Comparison of ENCODE assay signal across 17 mouse cellular contexts in genomic region chr2:46245717-46246116, GRCm38 (mm10).
DNase-seq lines count a peak whose midpoint lies in the region; ATAC-seq and TF ChIP-seq lines count a peak whose summit lies in the region.
"Had no signal": no experiment of that assay in that cellular context is flagged by ENCODE, and none has a peak within 500 bp of the region (broad histone marks: within the 10 kb centered on the region; RNA-seq: fewer than 3 reads in every experiment).

No protein-coding gene starts in this region.

- DNase-seq in layer of hippocampus, adult 11-12 months (ENCODE audit: low spot score) = peak; percentile 21
- DNase-seq in layer of hippocampus, postnatal 25 days (ENCODE audit: extremely low spot score in 1 of 2, low spot score in 1 of 2) = no peak
- DNase-seq in 416B (ENCODE audit: low read depth) = peak; percentile 64
- no peak for DNase-seq in left cerebral cortex, postnatal 4 days
- no peak for DNase-seq in right cerebral cortex, postnatal 4 days
- DNase-seq: adrenal gland, postnatal 14 days; cerebellum, adult 8-10 months; heart, adult 2 months; kidney, postnatal 10 days; thymus, adult 2 months had no signal

- intact Hi-C loops in left cerebral cortex, postnatal 4 days (cut with DNase I) = no loop called here

- TF ChIP-seq POLR2A in bone marrow macrophage, adult 2 months (IDR thresholded peaks at IDR 0.05; ENCODE audit: borderline replicate concordance, low read depth, low read length) = no peak

- H3K36me3 ChIP-seq in intestine, embryonic 16.5 days (ENCODE audit: control insufficient read depth, insufficient read depth, low read length) = no peaks in the 10 kb centered on the region
- H3K36me3 ChIP-seq: embryonic facial prominence, embryonic 10.5 days; liver, embryonic 15.5 days; midbrain, embryonic 12.5 days had no signal

- H3K9me3 ChIP-seq in intestine, embryonic 16.5 days (ENCODE audit: control insufficient read depth, low read length) = no peaks in the 10 kb centered on the region
- H3K9me3 ChIP-seq: embryonic facial prominence, embryonic 10.5 days; liver, embryonic 15.5 days; midbrain, embryonic 12.5 days had no signal

- H3K4me1 ChIP-seq in bone marrow macrophage, adult 2 months (ENCODE audit: control insufficient read depth, insufficient read depth, low read length) = peaks cover 6% of the 10 kb centered on the region
- H3K4me1 ChIP-seq in intestine, embryonic 16.5 days (ENCODE audit: control insufficient read depth, insufficient read depth, low read length) = no peaks in the 10 kb centered on the region
- H3K4me1 ChIP-seq: embryonic facial prominence, embryonic 10.5 days; liver, embryonic 15.5 days; midbrain, embryonic 12.5 days had no signal

- peak; percentile 94 for ATAC-seq in megakaryocyte, adult 5-6 weeks (ENCODE audit: poor library complexity, severe bottlenecking)
- ATAC-seq in intestine, embryonic 16.5 days = no peak
- ATAC-seq: CD4-positive, CD25-positive, alpha-beta regulatory T cell, adult 4 months had no signal

- H3K9ac ChIP-seq in intestine, embryonic 16.5 days (ENCODE audit: low read depth, low read length) = no peak overlapping the region
- H3K9ac ChIP-seq: liver, embryonic 15.5 days; midbrain, embryonic 12.5 days had no signal

- peak overlapping the region; percentile 81 for H3K27ac ChIP-seq in bone marrow macrophage, adult 2 months (ENCODE audit: insufficient read depth, low read depth, low read length)
- no peak overlapping the region for H3K27ac ChIP-seq in intestine, embryonic 16.5 days (ENCODE audit: low read length)
- H3K27ac ChIP-seq: embryonic facial prominence, embryonic 10.5 days; heart, adult 2 months; liver, embryonic 15.5 days; midbrain, embryonic 12.5 days had no signal

- no peak overlapping the region for H3K4me2 ChIP-seq in intestine, embryonic 16.5 days (ENCODE audit: low read depth, low read length)
- H3K4me2 ChIP-seq: liver, embryonic 15.5 days; midbrain, embryonic 12.5 days had no signal

- no peak for TF ChIP-seq CTCF in bone marrow macrophage, adult 2 months (IDR thresholded peaks at IDR 0.05; ENCODE audit: low read depth, low read length)

- WGBS in intestine, embryonic 16.5 days = 64% methylated on average over 3 of the region's 3 CpGs

- H3K27me3 ChIP-seq in intestine, embryonic 16.5 days (replicated peaks; ENCODE audit: control insufficient read depth, insufficient read depth, low read length) = no peaks in the 10 kb centered on the region
- H3K27me3 ChIP-seq: liver, embryonic 15.5 days; midbrain, embryonic 12.5 days had no signal

- H3K4me3 ChIP-seq in bone marrow macrophage, adult 2 months (ENCODE audit: insufficient read depth, low read length) = no peak overlapping the region
- H3K4me3 ChIP-seq in intestine, embryonic 16.5 days (ENCODE audit: low read length) = no peak overlapping the region
- H3K4me3 ChIP-seq: embryonic facial prominence, embryonic 10.5 days; heart, adult 2 months; liver, embryonic 15.5 days; midbrain, embryonic 12.5 days had no signal

Comparison
In these comparisons a context has a peak if more than half of its experiments do, and no peak if none do; other contexts are left out.
1. DNase-seq: peak in layer of hippocampus, adult 11-12 months (single experiment) and 416B (single experiment); none in layer of hippocampus, postnatal 25 days (0 of 2), left cerebral cortex, postnatal 4 days (single experiment) and right cerebral cortex, postnatal 4 days (single experiment).